Mouse (Mus musculus) NIH3T3 (cell line): ENCODE results near the gene Psmg4.
A peak's percentile ranks its signal among the peaks of the same experiment; 100 is the strongest.

Experiments
- DNase-seq: peaks from one replicate; pipeline ENCODE4 v3.0.0-alpha.2; 2012; ENCODE audit warnings: low read depth

Gene Psmg4

DNA sequence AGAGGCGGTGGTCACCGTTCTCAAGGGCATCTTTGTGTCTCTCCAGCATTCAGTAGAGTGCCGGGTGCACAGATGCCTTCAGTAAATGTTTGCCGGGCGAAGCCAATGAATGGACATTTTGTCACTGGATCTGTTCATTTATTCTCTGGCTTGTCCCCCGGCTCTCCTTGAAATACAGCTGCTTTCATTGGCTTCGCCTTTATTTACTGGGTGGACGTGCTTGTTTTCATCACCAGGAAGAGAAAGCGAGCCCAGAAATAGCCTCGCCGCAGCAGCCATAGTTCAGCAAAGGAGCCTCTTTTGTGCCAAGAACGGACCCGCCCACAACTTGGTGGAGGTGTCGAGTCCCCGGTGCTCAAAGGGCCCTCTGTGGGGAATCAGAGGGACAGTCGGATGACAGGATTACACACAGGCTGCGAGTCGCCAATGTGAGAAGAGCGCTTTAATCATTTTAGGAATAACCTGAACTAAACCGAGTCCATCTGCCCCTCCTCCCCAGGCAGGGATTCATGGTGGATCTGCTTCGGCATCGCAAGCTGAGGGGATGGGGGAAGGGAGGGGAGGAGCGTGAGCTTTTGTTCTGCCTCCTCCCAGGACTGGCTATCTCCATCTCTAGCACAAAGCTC, 13.9 kb upstream of the Psmg4 start:
- peak; percentile 80 for DNase-seq

DNA sequence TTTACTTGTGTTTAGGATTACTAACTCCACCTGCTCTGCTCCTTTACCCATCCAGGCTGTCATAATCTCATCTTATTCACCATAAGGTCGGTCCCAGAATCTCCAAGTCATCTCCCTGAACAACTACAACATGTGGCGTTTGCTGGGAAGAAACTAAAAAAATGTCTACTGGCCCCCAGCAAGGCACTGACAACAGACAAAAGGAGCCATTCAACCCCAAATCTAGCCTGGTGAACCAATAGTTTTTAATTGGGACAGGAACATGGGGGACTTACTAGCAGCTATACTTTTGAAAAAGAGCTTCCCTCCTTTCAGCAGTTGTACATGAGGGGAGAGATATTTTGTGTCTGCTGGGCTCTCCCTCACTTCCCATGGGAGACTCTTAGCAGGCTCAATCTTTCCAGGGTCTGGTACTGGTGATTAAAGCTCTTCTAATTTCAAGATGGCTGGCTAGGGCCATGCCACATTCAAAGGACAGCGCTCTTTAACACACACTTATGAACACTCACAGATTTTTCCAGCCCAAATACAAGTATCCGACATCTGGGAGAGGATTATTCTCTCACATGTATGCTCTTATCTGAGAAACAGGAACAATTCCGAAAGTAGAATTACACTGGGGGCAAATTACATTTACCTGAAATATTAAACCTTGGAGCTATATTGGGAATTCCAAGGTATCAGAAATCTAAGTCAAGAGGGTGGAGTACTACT, 13.1 kb upstream of the Psmg4 start:
- no peak for DNase-seq

DNA sequence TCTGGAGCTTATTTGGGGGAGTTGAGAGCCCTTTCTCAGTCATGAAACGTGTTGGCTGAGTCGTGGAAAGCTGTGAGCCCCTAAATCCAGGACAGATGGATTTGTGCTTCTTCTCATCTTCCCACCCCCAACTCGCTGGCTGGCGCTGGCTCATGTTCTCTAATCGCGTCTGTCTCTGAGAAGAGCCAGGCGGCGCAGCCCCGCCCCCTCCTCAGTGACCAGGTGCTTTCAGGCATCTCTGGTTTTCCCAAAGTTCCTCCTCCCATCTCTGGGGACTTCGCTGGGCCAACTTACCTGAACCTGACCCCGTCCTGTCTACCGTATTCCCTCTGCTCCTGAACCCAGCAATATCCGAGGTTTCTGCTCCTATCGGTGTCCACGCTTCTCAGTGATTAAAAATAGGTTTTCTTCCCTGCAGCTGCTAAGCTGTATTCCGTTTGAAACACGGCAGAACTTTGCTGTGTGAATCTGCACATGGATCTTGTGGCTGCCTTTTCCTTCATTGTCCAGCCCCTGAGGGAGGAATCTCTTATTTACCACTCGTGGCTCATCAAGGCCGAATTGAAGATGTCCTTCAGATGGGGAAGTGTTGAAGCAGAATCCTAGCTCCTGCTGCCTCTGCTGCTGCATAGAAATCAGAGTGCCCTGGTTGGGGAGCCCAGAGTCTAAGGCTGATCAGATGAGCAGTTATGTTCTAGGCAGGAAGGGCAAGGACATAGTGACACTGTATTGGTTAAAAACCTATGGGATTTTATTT, 12.3 kb upstream of the Psmg4 start:
- DNase-seq: no peak

DNA sequence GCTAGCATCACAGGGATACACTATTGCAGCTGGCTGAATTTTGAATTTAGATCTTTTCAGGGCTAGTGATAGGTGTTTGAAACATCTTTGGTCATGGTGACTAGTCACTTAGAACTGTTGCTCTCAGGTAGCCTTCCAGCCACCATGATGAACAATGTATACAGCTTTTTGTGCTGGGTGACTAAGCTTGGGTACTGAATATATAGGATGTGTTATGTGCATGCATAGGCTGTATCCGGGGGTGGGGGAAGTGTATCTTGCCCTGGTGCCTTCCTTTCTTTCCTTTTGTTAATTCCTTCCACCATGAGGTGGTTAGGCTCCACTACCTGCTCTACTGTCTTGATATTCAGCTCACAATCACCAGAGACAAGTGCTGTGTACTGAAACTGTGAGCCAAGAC, 11.3 kb upstream of the Psmg4 start:
- no peak for DNase-seq

DNA sequence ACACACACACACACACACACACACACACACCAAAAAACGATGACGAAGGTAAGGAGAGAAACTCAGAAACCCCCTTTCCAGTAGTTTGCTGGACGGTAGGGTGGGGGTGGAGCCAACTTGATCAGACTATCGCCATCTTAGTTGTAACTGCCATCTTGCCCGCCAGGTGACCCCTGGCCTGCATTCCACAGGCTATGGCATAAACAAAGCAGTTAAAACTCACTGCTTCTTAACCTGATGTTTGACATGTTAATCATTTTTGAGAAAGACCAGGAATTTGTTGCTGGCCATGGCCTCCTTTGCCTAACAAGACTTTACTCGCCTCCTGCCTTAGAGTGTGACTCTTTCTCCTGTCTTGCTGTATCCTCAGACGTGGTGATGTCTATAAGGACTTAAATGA, 10.1 kb upstream of the Psmg4 start:
- DNase-seq: peak; percentile 17

DNA sequence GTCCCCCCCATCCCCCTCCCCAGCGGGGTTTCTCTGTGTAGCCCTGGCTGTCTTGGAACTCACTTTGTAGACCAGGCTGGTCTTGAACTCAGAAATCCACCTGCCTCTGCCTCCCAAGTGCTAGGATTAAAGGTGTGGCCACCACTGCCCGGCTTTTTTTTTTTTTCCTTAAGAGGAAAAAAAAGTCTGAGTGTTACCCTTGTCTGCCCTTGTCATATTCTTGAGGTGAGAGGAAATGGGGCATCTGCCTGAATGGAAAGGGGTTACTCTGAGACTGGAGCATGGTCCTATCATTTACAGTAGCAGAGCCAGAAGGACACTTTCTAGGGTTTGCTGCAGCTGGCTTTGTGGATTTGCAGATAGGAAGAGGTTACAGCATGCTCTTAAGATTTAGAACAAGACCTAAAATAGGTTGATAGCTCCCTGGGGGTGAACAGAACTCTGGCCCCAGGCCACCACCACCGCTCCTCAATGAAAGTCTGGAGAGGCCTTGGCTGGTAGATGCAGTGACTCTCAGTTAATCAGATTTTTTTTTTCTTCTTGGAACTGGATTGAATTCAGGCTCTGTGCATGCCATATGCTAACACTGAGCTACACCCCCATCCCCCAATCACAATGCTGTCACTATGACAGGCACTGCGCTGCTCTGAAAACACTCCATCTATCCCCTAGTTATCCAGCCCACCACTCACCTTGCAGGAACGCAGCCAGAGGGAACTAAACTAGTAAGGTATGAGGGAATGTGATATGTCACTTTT, 9.3 kb upstream of the Psmg4 start:
- DNase-seq: peak; percentile 44

DNA sequence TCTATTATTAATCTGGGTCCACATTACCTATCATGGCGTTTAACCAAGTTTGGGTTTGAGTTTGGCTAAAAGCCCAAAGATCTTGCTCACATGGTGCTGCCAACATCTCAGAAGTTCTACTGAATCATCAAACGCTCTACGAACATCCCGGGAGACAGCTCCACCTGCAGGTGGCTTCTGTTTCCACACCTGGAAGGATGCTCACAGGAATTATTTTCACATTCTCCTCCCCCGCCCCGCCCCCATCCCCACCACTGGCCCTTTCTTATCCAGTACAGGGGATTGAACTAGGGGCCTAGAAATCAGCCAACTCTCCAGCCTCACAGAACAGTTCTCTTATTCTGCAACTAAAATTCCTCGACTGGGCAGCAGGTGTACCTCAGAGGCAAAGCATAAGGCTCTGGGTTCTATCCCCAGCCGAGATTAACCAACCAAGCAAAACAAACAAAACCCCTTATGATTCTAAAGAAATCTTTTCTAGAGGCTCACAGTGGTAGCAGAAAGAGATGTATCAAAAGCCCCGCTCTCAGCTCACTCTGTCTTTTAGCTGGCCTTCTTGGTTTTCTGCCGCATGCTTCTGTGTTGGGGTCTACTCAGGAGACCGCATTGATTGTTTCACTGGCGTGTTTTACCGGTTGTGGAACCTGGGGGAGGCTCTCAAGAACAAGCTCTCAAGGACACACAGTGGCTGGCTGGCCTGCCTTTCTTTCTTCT, 8.4 kb upstream of the Psmg4 start:
- peak; percentile 93 for DNase-seq

DNA sequence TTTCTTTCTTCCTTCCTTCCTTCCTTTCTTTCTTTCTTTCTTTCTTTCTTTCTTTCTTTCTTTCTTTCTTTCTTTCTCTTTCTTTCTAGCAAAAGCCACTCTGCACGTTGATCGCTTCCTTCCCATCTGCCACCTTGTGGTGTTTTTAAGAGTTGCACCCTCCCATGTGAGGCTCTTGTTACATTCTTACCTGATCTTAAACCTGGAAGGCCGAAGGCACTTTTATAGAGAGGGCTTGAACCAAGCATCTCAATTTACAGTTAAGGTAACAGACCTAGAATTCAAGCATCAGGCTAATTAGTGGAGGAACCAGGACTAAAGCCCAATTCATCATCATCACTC, 7.9 kb upstream of the Psmg4 start:
- DNase-seq: peak; percentile 88

DNA sequence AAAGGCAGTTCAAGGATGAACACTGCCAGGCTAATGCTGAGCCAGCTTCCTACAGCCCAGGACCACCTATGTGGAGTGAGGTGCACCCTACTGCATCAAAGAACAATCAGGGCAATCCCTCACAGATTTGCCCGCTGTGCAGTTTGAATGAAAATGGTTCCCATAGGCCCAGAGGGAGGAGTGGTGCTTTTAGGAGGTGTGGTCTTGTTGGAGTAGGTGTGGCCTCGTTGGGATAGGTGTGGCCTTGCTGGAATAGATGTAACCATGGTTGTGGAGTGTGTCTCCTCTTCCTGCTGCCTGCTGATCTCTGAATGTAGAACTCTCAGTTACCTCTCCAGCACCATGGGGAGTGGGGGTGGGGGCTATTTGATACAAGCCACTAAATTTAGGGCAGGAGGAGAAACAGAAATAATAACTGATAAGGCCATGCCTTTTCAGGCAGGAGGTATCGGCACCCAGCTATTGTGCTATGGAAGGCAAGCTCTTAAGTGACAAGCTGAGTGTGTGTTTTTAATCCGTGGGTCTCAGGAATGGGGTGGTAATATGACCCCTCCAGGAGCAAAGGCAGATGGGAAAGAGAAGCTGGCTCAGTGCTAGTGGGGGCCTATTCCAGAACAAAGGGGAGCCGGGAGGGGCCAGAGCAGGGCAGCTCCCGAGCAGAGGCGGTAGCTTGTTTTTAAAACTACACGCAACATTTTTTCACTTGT, 6.5 kb upstream of the Psmg4 start:
- peak; percentile 10 for DNase-seq

DNA sequence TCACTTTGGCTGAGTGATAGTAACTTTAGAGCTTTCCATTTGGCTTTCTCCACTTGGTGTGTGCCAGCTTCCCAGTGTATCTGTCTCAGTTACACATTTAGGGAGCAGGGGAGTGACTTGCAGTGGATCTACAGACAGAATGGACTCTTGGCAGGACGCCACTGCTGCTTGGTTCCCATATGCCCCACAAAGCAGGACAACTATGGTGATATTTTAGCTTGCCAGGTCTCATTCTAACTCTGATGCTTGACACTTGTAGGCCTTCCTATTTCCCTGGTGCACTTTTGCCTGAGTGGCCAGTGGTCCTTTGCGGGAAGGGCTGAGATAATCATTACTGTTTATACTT, 6.0 kb upstream of the Psmg4 start:
- DNase-seq: peak; percentile 16

DNA sequence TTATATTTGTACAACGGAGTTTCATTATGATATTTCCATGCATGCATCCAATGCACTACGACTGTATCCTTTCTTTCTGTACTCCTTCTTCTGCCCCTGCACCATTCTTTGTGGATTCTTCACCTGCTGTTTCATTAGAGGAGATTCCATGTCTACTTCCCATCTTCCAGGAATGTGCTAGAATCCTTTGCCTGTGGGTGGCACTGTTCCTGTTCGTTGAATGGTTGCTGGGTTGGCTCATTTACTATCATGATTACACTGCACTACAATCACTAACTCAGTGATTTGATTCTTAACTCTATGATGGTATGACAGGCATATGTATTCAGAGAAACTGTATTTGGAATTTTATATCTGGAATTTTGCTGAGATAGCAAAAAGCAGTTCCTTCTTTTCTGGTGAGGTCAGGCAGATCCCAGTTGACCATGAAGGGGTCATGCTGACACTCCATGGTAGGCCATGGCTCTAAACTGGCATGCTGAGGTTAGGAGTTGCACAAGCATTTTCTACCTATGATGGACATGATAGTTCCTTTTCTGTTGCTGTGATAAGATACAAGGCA, 5.1 kb upstream of the Psmg4 start:
- DNase-seq: no peak

DNA sequence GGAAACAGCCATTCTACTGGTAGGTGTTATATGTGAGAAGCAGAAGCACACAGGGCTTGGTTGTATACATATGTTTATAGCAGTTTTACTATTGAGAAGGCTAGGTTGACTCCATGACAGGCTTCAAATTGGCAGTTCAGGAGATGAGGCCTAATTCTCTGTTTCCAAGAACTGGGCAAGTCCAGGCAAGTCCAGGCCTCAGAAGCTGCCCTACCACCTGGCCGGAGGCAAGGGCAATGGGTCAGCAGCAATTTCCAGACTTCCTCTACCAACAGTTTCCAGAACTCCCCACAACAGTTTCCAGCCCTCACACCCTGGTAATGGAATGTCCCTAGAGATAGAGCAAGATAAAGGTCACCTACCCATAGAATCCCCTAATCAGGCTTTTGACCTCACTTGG, 2.8 kb upstream of the Psmg4 start:
- no peak for DNase-seq

DNA sequence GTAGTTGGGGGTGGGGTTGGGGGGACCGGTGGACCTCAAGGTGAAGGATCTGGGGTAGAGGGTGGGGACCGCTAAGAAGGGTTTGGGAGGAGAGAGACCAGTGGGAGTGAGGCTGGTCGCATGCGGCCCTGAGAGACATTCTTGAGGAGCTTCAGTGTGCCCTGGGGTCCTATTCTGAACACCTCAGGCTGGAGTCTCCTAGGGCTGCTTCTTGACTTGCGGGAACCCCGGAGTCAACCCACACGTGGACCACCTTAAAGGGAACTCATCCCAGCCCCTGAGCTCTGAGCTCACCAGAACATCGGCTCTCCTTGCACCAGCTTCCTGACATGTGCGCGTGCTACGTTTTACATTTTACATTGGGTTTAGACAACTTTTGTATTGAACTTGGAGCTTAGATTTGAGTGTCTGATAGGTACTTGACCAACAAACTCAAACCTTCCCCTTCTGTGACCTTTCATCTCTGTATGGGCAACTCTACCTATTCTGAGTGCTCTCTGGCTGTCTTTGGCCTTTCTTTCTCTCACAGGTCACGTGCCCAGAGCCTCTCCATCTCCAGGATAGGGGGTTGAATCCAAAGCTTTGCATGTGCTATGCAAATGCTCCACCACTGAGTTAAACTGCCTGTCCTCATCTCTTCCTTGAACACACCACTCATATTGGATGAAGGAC, 676 bp downstream of the Psmg4 start:
- no peak for DNase-seq

DNA sequence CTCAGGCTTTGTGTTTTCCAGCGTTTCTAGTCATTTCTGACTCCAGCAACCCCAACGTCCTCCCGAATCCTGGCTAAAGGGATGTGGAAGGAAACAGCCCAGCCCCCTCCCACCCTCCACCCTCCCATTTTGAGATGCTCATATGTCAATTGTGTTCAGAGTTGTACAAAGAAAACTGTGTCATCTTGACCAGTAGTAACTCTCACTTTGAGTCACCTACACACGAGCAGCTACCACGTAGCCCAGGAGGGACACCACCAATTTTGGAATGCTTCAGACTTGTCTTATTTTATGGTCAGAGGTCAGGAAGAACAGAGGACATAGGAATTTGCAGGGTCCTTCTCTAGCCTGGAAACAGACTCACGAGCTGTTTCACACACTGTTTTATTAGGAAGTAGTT, 11.3 kb downstream of the Psmg4 start:
- no peak for DNase-seq

DNA sequence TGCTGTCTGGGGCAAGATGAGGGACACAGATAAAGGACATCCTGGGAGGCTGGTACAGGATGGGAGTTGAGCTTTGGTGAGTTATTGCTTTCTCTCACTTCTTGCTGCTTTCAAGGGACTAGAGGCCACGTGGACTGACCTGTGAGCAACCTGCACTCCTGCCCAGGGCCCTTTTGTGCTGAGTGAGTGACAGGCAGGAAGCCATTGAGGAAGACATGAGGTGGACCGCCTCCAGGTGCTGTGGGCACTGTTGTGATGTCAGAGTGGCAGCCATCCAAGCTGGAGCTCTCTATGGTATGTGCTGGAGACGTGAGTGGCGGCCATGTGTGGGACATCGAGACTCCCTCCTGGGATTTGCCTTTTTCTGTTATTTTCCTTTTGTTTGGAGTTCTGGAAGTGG, 18.9 kb downstream of the Psmg4 start:
- DNase-seq: no peak

DNA sequence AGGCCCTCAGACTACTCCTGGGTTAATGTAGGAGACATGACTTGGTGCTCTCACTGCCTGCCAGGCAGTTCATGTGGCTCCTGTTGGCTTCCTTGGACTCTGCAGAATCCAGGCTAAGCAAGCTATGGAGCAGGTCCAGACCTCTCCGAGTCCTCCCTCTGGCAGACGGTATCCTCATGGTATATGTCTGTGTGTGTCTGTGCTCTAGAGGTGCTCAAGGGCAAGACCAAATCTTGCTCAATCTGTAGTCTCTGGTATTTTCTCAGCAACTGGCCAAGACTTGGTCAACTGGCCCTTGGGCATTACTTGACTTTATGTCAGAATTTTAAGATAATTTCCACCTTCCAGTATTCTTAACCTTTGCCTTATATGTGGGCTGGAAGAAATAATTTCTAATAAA, 22.6 kb downstream of the Psmg4 start:
- DNase-seq: no peak

DNA sequence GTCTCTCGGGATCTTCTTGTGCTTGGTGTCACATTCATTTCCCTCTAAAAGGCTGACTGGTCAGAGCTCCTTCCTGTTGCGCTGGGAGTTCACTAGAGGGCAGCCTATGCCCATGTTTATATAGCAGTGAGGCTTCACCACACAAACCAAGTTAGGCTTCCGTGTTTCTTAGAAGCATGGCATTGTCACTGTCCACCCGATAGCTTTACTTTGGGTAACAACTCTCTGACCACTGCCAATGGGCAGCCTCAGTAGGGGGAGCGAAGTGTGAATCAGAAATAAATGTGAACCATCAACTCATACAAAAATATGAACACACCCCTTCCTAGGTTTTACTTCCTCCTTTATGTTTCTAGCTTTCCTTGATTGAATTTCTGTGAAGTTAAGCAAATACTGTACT, 24.8 kb downstream of the Psmg4 start:
- peak; percentile 83 for DNase-seq

DNA sequence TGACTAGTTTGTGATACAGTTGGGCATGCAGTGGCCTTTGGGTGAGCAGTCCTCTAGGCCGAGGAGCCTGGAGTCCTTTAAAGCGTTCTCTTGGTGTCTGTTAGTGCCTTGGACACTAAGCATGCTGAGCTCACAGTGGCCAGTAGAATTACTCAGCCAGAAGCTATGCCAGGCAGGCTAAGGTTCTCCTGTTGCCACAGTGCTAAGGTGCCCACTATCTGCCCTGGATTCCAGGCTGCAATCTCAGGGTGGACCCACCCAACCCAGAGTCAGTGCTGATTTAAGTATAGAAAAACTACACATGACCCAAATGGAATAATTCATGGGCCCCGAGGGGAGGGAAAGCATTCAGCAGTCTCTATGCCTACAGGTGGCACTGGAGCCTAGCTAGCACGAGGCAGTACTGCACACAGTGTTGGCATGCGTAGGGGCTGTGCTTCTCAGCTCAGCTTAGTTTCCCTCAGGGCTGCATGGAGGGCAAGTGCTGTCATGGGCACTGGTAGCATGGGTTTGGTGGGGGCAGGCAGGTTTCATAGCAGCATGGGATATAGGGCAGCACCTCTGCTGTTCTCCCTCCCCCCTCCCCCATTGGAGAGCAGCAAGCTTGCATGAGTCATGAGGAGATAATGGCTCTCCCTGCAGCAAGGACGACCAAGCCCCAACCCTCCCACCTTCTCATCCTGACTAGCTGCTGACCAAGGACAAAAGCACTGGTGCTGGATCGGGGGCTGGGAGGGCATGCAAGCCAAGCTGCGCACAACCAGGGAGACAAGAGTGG, 29.8 kb downstream of the Psmg4 start:
- peak; percentile 56 for DNase-seq

DNA sequence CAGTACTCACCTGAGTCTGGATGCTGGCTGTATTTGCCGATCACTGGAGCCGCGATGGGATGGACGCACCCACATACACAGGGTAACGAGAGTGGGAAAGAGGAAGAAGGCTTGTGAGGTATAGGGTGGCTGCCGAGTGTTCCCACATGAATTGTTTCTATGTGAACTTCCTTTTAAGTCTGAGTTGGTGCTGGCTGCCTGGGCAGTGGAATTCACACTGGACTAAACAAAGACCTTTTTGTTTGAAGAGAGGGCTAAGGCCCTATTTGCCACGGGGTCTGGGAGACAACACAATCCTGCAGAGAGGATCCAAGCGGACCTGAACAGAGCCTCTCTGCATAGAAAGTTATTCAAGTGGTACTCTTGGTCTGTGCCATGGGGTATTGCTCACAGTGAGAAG, 30.6 kb downstream of the Psmg4 start:
- DNase-seq: no peak

DNA sequence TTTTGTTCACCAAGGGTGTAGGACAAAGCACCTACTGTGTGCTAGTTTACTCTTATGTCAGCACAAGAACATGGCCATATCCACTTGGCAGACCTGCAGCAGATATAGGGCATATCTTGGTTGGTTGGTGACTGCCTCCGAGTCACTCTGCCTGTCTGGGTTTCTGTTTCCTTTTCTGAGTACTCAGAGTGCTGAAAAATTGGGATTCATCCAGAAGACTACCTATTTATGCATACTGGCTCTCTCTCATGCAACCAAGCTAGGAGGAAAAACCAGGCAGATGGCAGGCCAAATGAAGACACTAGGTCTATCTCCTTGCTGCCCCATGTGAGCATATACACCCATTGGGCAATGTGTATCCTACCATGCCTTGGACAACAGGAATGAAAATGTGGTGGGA, 32.9 kb downstream of the Psmg4 start:
- no peak for DNase-seq
